In the genomic region with DNA sequence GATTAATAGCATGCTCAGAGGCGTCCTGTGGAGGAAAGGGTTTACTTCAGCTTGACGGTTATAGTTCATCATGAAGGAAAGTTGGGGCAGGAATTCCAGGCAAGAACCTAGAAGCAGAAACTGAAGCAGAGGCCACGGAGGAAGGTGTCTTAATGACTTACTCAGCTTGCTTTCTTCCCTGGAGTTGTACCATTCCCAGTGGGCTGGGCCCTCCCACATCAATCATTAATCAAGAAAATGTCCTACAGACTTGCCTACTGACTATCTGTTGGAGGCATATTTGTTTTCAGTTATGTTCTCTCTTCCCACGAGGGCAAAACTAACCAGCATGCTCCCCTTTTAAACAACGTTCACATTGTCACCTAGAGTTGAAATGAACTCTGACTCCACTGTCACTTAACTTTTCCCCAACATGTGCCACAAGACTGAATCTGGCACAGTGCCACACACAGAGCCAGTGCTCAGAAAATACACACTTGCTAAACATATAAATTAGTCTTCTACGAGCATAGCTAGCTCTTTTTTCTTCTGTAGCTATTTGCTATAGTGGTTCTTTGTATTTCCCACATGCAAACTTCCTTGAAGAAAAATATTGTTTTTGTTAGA, we compare ENCODE assay signal across 8 mouse cellular contexts. TPM values are rescaled to one million over a fixed set of nuclear protein-coding genes. Genes with fewer than 3 reads are reported as not detected.
DNase-seq lines count a peak whose midpoint lies in the region; ATAC-seq and TF ChIP-seq lines count a peak whose summit lies in the region.

No protein-coding gene starts in this region.

- no peaks in the 10 kb centered on the region for H3K27me3 ChIP-seq in erythroblast, embryonic 14.5 days (ENCODE audit: control insufficient read depth)
- H3K27me3 ChIP-seq in limb, embryonic 14.5 days (ENCODE audit: control insufficient read depth, insufficient read depth, low read length) = no peaks in the 10 kb centered on the region

- WGBS in limb, embryonic 14.5 days = 70% methylated on average over 6 of the region's 6 CpGs

- H3K4me2 ChIP-seq in limb, embryonic 14.5 days (replicated peaks; ENCODE audit: low read depth, low read length, severe bottlenecking) = peak overlapping the region; percentile 74; the same call in 1 of the 2 replicates

- H3K4me1 ChIP-seq in erythroblast, embryonic 14.5 days (ENCODE audit: control insufficient read depth) = peaks cover 81% of the 10 kb centered on the region
- H3K4me1 ChIP-seq in limb, embryonic 14.5 days (ENCODE audit: control insufficient read depth, insufficient read depth, low read length) = peaks cover 4% of the 10 kb centered on the region

- no peak overlapping the region for H3K27ac ChIP-seq in limb, embryonic 14.5 days (replicated peaks; ENCODE audit: low read depth, low read length)

- peaks cover 12% of the 10 kb centered on the region for H3K9me3 ChIP-seq in erythroblast, embryonic 14.5 days (ENCODE audit: control insufficient read depth, low read length)
- no peaks in the 10 kb centered on the region for H3K9me3 ChIP-seq in limb, embryonic 14.5 days (ENCODE audit: control insufficient read depth, low read length)

- peaks cover 62% of the 10 kb centered on the region for H3K36me3 ChIP-seq in erythroblast, embryonic 14.5 days (ENCODE audit: control insufficient read depth)
- peaks cover 27% of the 10 kb centered on the region for H3K36me3 ChIP-seq in limb, embryonic 14.5 days (ENCODE audit: control insufficient read depth, insufficient read depth, low read length)

- no peak for ATAC-seq in erythroblast, adult 5-6 weeks (replicated peaks; ENCODE audit: low FRiP score, poor library complexity, severe bottlenecking)
- no peak for ATAC-seq in limb, embryonic 14.5 days (ENCODE audit: low FRiP score, low read depth)

- no peak overlapping the region for H3K9ac ChIP-seq in limb, embryonic 14.5 days (ENCODE audit: low read depth, low read length, severe bottlenecking)

- DNase-seq in 416B (ENCODE audit: low read depth) = peak; percentile 50
- DNase-seq in induced T-regulatory cell, adult 2 months (ENCODE audit: low read depth) = peak; percentile 31
- no peak for DNase-seq in limb, embryonic 14.5 days (ENCODE audit: low spot score)
- no peak for DNase-seq in embryo, embryonic 9.5 days (ENCODE audit: extremely low spot score)
- DNase-seq in left cerebral cortex, postnatal 10 days (ENCODE audit: extremely low spot score in 1 of 2, low spot score in 2 of 2) = no peak
- DNase-seq in layer of hippocampus, adult 9-11 months = no peak

- intact Hi-C loops in left cerebral cortex, postnatal 10 days (cut with DNase I) = no loop called here

- H3K4me3 ChIP-seq in erythroblast, embryonic 14.5 days (replicated peaks) = peak overlapping the region; percentile 79
- 0 out of 2 replicates have a peak overlapping the region, but pooled peaks have one; percentile 61 for H3K4me3 ChIP-seq in limb, embryonic 14.5 days (replicated peaks; ENCODE audit: low read length)

- TF ChIP-seq POLR2A in limb, embryonic 14.5 days (IDR thresholded peaks at IDR 0.05; ENCODE audit: borderline replicate concordance, extremely low read depth, insufficient read depth, insufficient read length) = no peak

RNA-seq across cellular contexts. Expression of gene Orc5, which starts 1.6 kb away (rescaled TPM):
- polyA plus RNA-seq in erythroblast, embryonic 14.5 days (2012) = 0.69 and 0.72 TPM in 2 replicates
- total RNA-seq in erythroblast, adult 5-6 weeks (2015; ENCODE audit: low replicate concordance) = 13.0 and 19.2 TPM in 2 replicates
- 13.5 and 21.0 TPM in 2 replicates for total RNA-seq in erythroblast, adult 5-6 weeks (2017; ENCODE audit: low replicate concordance)
- polyA plus RNA-seq in limb, embryonic 14.5 days (2012; rRNA removed) = 10.8 and 12.2 TPM in 2 replicates
- polyA plus RNA-seq in limb, embryonic 14.5 days (2014; fragmentation: Nextera tagmentation; extraction: Ambion mirVana) = 35.2 and 35.8 TPM in 2 replicates
- total RNA-seq in left cerebral cortex, postnatal 10 days (2021) = 10 to 100 TPM; 23.1 TPM

Comparison
In these comparisons a context has a peak if more than half of its experiments do, and no peak if none do; other contexts are left out.
1. DNase-seq: peak in 416B (single experiment) and induced T-regulatory cell, adult 2 months (single experiment); none in limb, embryonic 14.5 days (single experiment), embryo, embryonic 9.5 days (single experiment), left cerebral cortex, postnatal 10 days (0 of 2) and layer of hippocampus, adult 9-11 months (single experiment).